Mouse (Mus musculus): Measurements from ENCODE around the gene Gm49321.

GRCm38 (mm10) chr12:74013739-74014138 lies 76.3 kb downstream of the Gm49321 start:
- TF ChIP-seq TCF12 (IDR thresholded peaks at IDR 0.05; ENCODE audit: insufficient read depth, poor library complexity, severe bottlenecking) = no peak
- no peak for TF ChIP-seq POLR2A (IDR thresholded peaks at IDR 0.05; ENCODE audit: insufficient read length, low read depth)
- no peak for TF ChIP-seq POLR2AphosphoS2 (IDR thresholded peaks at IDR 0.05; ENCODE audit: insufficient read length, low read depth)
- TF ChIP-seq E2F4 (IDR thresholded peaks at IDR 0.05; ENCODE audit: insufficient read depth) = no peak
- no peak for TF ChIP-seq MAX (IDR thresholded peaks at IDR 0.05; ENCODE audit: low read depth)
- no peak for TF ChIP-seq MYOG (IDR thresholded peaks at IDR 0.05; ENCODE audit: control insufficient read depth in 1 of 3, insufficient read depth in 1 of 3, insufficient read length in 2 of 3, low read depth in 2 of 3)
- no peak for TF ChIP-seq USF1 (IDR thresholded peaks at IDR 0.05; ENCODE audit: low read depth)

Measured in myocyte (in vitro differentiated cells).